Mouse (Mus musculus) splenic B cell, adult 2 months (primary cell): ENCODE results near the gene Cd48.

ENCODE experiments used
- DNase-seq: peaks from one replicate; pipeline ENCODE4 v3.0.0-alpha.2; 2011; ENCODE audit warnings: low read depth, low spot score
- H3K27me3 ChIP-seq: 2 replicates; pipeline ENCODE4 v1.6.1; 2012; ENCODE audit warnings: mild to moderate bottlenecking, low read length, moderate library complexity, mixed read lengths; ENCODE audit not compliant: control insufficient read depth, poor library complexity, insufficient read depth, severe bottlenecking
- H3K36me3 ChIP-seq: 2 replicates; pipeline ENCODE4 v1.6.1; 2012; ENCODE audit warnings: mild to moderate bottlenecking, low read length, moderate library complexity, mixed read lengths; ENCODE audit not compliant: control insufficient read depth, poor library complexity, insufficient read depth, severe bottlenecking

The Cd48 gene

GRCm38 (mm10) chr1:171681531-171682299 is at the start of gene Cd48:
TSS of gene Cd48 (plus strand) at chr1:171682009.
- Histone ChIP-seq H3K27me3 (no peaks in the 10 kb centered on the region), H3K36me3 (peaks cover 9% of the 10 kb centered on the region)
- peak; percentile 58 for DNase-seq

- Histone ChIP-seq H3K27me3 (no peaks in the 10 kb centered on the region), H3K36me3 (peaks cover 12% of the 10 kb centered on the region)
- DNase-seq = no peak
Observed at GRCm38 (mm10) chr1:171635696-171636095, 46.1 kb upstream of the Cd48 start.

GRCm38 (mm10) chr1:171637101-171637500 is 44.7 kb upstream of the Cd48 start:
- DNase-seq = no peak
- H3K36me3 ChIP-seq = peaks cover 14% of the 10 kb centered on the region
- no peaks in the 10 kb centered on the region for H3K27me3 ChIP-seq

- no peak for DNase-seq
- H3K36me3 ChIP-seq = peaks cover 14% of the 10 kb centered on the region
- H3K27me3 ChIP-seq = no peaks in the 10 kb centered on the region
Observed at GRCm38 (mm10) chr1:171638686-171639085, 43.1 kb upstream of the Cd48 start.

- DNase-seq = no peak
- peaks cover 13% of the 10 kb centered on the region for H3K36me3 ChIP-seq
Observed at GRCm38 (mm10) chr1:171640796-171641195, 41.0 kb upstream of the Cd48 start.

DNA sequence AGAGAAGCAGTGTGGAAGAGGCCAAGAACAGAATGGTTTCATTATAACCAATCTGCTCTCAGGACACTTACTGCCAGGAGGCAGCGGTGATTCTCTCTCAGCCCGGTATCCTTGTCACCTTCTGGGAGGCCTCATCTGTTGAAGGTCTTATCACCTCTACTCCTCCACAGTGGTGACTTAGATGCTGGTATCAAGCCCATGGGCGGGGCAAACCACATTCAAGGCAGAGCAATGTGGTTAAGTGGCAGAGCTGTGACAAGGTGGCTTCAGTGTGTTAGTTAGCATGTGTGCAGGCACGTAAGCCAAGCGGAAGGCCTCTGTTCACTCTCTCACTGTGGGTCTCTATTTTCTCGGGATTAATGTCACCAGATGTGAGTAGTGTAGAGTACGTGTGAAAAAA is 38.2 kb upstream of the Cd48 start:
- Histone ChIP-seq H3K36me3 (peaks cover 11% of the 10 kb centered on the region), H3K27me3 (no peaks in the 10 kb centered on the region)
- DNase-seq = peak; percentile 33

More at GRCm38 (mm10) chr1:171640796-171641195, 41.0 kb upstream of the Cd48 start:
- no peaks in the 10 kb centered on the region for H3K27me3 ChIP-seq

GRCm38 (mm10) chr1:171646429-171646940 is 35.3 kb upstream of the Cd48 start:
- Histone ChIP-seq H3K27me3 (no peaks in the 10 kb centered on the region), H3K36me3 (peaks cover 4% of the 10 kb centered on the region; the same call in 1 of the 2 replicates)
- peak; percentile 51 for DNase-seq

DNA sequence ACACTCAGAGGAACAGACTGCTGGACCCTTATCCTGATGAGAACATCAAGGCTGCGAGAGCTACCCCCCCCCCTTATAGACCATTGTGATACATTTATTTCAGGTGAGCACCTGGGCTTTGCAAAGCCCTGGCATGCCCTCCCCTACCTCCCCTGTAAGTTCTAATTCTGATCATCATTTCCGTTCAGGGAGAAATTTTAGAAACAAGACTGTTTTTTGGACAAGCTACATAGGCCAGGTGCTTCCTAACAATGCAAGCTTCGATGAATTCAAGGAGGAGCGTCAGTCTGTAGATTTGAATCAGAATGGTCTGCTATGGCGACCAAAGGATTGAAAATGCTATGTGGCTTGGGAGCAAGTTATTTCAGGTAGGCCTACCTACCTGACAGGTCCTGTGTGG is 34.1 kb upstream of the Cd48 start:
- peak; percentile 66 for DNase-seq
- no peaks in the 10 kb centered on the region for H3K27me3 ChIP-seq
- 0 out of 2 replicates have a peak, but pooled peaks cover 1% of the 10 kb centered on the region for H3K36me3 ChIP-seq

GRCm38 (mm10) chr1:171648840-171649239 is 33.0 kb upstream of the Cd48 start:
- H3K27me3 ChIP-seq = no peaks in the 10 kb centered on the region
- H3K36me3 ChIP-seq = 0 out of 2 replicates have a peak, but pooled peaks cover 1% of the 10 kb centered on the region
- DNase-seq = peak; percentile 77

- DNase-seq = no peak
- H3K36me3 ChIP-seq = no peaks in the 10 kb centered on the region
- H3K27me3 ChIP-seq = no peaks in the 10 kb centered on the region
Observed at GRCm38 (mm10) chr1:171652734-171653133, 29.1 kb upstream of the Cd48 start, which contains the start of gene Slamf7. TSS of gene Slamf7 (minus strand) at chr1:171653035.

- H3K27me3 ChIP-seq = no peaks in the 10 kb centered on the region
- peak; percentile 70 for DNase-seq
- no peaks in the 10 kb centered on the region for H3K36me3 ChIP-seq
Observed at GRCm38 (mm10) chr1:171658561-171658991, 23.2 kb upstream of the Cd48 start.

DNA sequence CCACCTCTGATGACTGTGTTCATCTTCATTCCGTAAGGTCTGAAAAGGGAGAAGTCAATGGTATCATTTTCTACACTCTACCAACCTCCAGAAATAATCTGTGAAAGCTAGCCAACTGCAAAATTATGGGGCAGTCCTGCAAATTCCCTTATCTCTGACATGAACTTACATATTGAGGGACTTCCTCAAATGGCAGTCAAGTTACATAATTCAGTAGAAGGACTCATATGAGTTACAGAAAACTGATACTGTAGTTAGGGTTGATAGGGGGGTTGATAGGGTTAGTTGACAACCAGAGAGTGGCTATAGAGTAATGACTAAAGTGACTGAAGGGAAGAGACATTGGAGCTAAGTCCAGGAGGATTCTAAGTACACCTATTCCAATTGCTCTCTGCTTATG is 21.4 kb upstream of the Cd48 start:
- peak; percentile 47 for DNase-seq
- Histone ChIP-seq H3K36me3 (no peaks in the 10 kb centered on the region), H3K27me3 (no peaks in the 10 kb centered on the region)

GRCm38 (mm10) chr1:171661482-171661881 is 20.3 kb upstream of the Cd48 start:
- peak; percentile 54 for DNase-seq

DNA sequence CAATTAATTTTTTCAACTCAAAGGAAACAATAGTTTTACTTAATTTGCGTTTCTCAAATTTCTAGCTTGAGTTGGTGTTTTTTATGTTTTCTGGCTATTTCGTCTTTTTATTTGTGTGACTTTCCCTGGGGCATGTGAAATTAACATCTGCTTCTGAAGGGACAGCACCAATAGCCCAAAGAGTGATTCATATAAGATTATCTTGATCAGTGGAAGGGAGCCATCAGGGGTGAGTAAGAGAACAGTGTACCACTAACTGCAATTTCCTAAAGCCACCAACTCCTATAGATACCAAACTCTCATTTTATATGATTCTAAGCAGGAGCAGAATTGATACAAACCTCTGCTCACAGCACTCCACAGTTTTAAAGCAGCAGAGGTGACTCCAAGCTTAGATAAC is 18.1 kb upstream of the Cd48 start:
- no peaks in the 10 kb centered on the region for H3K36me3 ChIP-seq
- H3K27me3 ChIP-seq = no peaks in the 10 kb centered on the region
- no peak for DNase-seq

More at GRCm38 (mm10) chr1:171661482-171661881, 20.3 kb upstream of the Cd48 start:
- H3K36me3 ChIP-seq = no peaks in the 10 kb centered on the region
- H3K27me3 ChIP-seq = no peaks in the 10 kb centered on the region

DNA sequence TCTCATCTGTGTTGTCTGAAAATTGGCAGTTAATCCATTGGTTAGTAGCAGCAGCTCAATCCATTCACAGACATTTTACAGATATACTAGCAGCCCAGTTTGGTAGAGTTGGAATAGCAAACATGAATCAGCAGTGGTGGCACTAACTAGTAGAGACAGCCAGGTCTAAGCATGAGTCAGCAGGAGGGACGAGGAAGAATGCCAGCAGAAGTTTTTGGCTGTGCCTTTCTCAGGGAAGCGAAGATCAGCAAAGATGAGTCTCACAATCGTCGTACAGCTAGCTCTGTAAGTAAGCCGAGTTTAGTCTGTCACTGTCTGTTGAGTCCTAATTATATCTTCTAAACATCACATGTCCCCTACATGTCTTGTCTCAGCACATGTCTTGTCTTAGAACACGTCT is 15.5 kb upstream of the Cd48 start:
- H3K36me3 ChIP-seq = no peaks in the 10 kb centered on the region
- no peak for DNase-seq
- H3K27me3 ChIP-seq = no peaks in the 10 kb centered on the region
